Mouse (Mus musculus) heart, embryonic 11.5 days (tissue): ENCODE measurements around the gene Gm47189. TPM values are rescaled to one million over a fixed set of nuclear protein-coding genes. Genes with fewer than 3 reads are reported as not detected.
"Not testable (repeated sequence)": the region's sequence is repeated elsewhere in the genome, so short reads cannot be mapped to it uniquely, and the experiment has no call there.

ENCODE experiments used
- ATAC-seq: fragments of 200-750 bp; cut with Nextera tagmentation; replicated peaks from 2 replicates; pipeline ENCODE4 v1.8.0; 2017; ENCODE audit warnings: moderate library complexity; ENCODE audit not compliant: insufficient number of reproducible peaks, low FRiP score, low TSS enrichment
- H3K27ac ChIP-seq: fragments of 300-500 bp; sonication (generic); 2 replicates; pipeline ENCODE4 v1.5.1; 2014; ENCODE audit warnings: mild to moderate bottlenecking, low read depth, low read length
- H3K27me3 ChIP-seq: fragments of 300-500 bp; sonication (generic); 2 replicates; pipeline ENCODE4 v1.6.1; 2014; ENCODE audit warnings: mild to moderate bottlenecking, low read length, mixed read lengths; ENCODE audit not compliant: control insufficient read depth, insufficient read depth
- H3K36me3 ChIP-seq: fragments of 300-500 bp; sonication (generic); 2 replicates; pipeline ENCODE4 v1.6.1; 2014; ENCODE audit warnings: mild to moderate bottlenecking, low read length, moderate library complexity, mixed read lengths; ENCODE audit not compliant: control insufficient read depth, insufficient read depth
- H3K4me1 ChIP-seq: fragments of 300-500 bp; sonication (generic); 2 replicates; pipeline ENCODE4 v1.6.1; 2014; ENCODE audit warnings: low read length; ENCODE audit not compliant: control insufficient read depth, insufficient read depth
- H3K4me2 ChIP-seq: fragments of 300-500 bp; sonication (generic); 2 replicates; pipeline ENCODE4 v1.6.1; 2014; ENCODE audit warnings: mild to moderate bottlenecking, moderate library complexity
- H3K4me3 ChIP-seq: fragments of 300-500 bp; sonication (generic); 2 replicates; pipeline ENCODE4 v1.5.1; 2014; ENCODE audit warnings: low read depth, low read length
- H3K9ac ChIP-seq: fragments of 300-500 bp; sonication (generic); 2 replicates; pipeline ENCODE4 v1.6.1; 2014; ENCODE audit warnings: mild to moderate bottlenecking, low read depth, low read length, moderate library complexity
- H3K9me3 ChIP-seq: fragments of 300-500 bp; sonication (generic); replicated peaks from 2 replicates; pipeline ENCODE4 v1.6.1; 2016; ENCODE audit warnings: low read length; ENCODE audit not compliant: control insufficient read depth
- WGBS: fragments of 180-500 bp; shearing (Covaris S2); extraction: QIAGEN DNeasy Blood & Tissue Kit; methylation state at CpG from one replicate; pipeline ENCODE4 v1.1.7; 2014; ENCODE audit not compliant: insufficient replicate concordance; 5-methylcytosine and 5-hydroxymethylcytosine counted together
- polyA plus RNA-seq: library from polyadenylated mRNA; unstranded; fragments of >200 nt; fragmentation: Nextera tagmentation; extraction: Ambion mirVana; gene quantifications from 2 replicates; pipeline ENCODE4 v1.2.1, GENCODE M21; 2014

Gm47189 gene
- polyA plus RNA-seq: not detected in 2 replicates

DNA sequence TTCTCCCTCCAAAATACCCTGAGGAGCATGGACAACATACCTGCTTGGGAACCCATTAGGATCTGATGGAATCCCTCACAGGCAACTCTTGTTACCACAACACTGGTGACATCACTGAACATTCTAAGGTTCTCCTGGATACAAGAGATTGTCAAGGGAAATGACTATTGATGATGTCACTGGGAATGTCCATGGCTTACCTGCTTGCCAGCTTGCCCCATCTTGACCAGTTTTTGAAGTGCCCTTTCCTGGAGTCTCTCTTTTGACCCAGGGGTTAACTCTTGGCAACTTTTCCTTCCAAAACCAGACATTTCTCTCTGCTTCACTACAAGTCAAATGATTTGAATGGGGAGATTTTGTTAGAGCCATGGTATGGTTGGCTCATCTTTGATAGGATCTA lies at the start of gene Gm47189:
Gene Gm47189, minus strand, starts transcription at position 101 of the 400 bp plus-strand sequence.
- ATAC-seq, H3K4me1 ChIP-seq, H3K9ac ChIP-seq, H3K9me3 ChIP-seq, H3K4me2 ChIP-seq, H3K36me3 ChIP-seq, H3K27me3 ChIP-seq, H3K4me3 ChIP-seq, H3K27ac ChIP-seq: not testable (repeated sequence)

- H3K4me3 ChIP-seq, H3K27me3 ChIP-seq, H3K9me3 ChIP-seq, H3K36me3 ChIP-seq, H3K27ac ChIP-seq, H3K9ac ChIP-seq, ATAC-seq, H3K4me2 ChIP-seq, H3K4me1 ChIP-seq: not testable (repeated sequence)
- WGBS: 58% methylated on average over 2 of the region's 3 CpGs
Measured at GRCm38 (mm10) chr14:41755931-41756330, 16.3 kb downstream of the Gm47189 start.

DNA sequence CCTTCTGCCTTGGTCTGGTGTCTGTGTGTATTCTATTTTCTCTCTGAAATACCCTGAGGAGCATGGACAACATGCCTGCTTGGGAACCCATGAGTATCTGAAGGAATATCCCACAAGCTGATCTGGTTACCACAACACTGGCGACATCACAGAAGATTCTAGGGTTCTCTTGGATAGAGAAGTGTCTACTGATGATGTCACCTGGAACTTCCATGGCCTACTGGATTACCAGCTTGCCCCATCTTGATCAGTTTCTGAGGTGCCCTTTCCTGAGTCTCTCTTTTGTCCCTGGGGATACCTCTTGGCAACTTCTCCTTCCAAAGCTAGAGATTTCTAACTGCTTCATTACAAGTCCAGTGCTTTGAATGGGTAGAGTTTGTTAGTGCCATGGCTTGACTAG lies 21.7 kb downstream of the Gm47189 start, which contains the start of gene Gm7929:
Gene Gm7929, minus strand, starts transcription at position 101 of the 400 bp plus-strand sequence.
- H3K4me1 ChIP-seq, H3K4me2 ChIP-seq, H3K27me3 ChIP-seq, H3K4me3 ChIP-seq, H3K36me3 ChIP-seq, H3K9me3 ChIP-seq, ATAC-seq, H3K9ac ChIP-seq, H3K27ac ChIP-seq: not testable (repeated sequence)
- WGBS: 80% methylated on average over 1 of the region's 1 CpGs

DNA sequence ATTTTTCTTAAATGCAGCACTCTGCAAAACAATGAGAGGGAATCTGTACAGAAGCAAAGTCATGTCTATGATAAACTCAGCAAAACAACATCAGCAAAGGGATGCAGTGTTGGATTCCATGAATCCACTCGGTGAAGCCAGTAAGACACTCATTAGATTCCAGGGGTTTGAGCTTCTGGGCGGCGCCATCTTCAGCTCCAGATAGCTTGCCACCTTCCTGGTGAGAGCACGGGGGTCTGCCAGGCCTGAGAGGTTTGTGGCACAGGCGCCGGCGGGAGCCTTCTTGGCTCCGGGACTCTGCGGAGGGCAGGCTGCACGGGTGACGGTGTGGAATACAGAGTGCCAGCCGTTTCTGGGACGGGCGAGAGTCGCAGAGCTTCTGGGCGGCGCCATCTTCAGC lies 48.8 kb downstream of the Gm47189 start:
- not testable (repeated sequence) for H3K36me3 ChIP-seq, H3K4me2 ChIP-seq, H3K27ac ChIP-seq, H3K4me1 ChIP-seq, H3K4me3 ChIP-seq, H3K9me3 ChIP-seq, ATAC-seq, H3K9ac ChIP-seq, H3K27me3 ChIP-seq
- WGBS: 61% methylated on average over 15 of the region's 17 CpGs

- not testable (repeated sequence) for H3K27me3 ChIP-seq, H3K36me3 ChIP-seq, H3K4me1 ChIP-seq, H3K4me3 ChIP-seq, H3K27ac ChIP-seq, H3K4me2 ChIP-seq, ATAC-seq, H3K9ac ChIP-seq, H3K9me3 ChIP-seq
- WGBS: 73% methylated on average over 1 of the region's 1 CpGs
Measured at GRCm38 (mm10) chr14:41717180-41717579, 55.1 kb downstream of the Gm47189 start.

Other genes with a start within 250 kb of the Gm47189 start
- not detected in 2 replicates for gene Gm7970, start 216.9 kb downstream of the Gm47189 start, polyA plus RNA-seq
- gene 1700049E17Rik2, start 199.2 kb downstream of the Gm47189 start, polyA plus RNA-seq: not detected in 2 replicates
- not detected in 2 replicates for gene Gm3072, start 147.8 kb downstream of the Gm47189 start, polyA plus RNA-seq
- not detected in 2 replicates for gene Gm3676, start 126.0 kb downstream of the Gm47189 start, polyA plus RNA-seq
- not detected in 2 replicates for gene Gm8068, start 70.6 kb downstream of the Gm47189 start, polyA plus RNA-seq
- not detected in 2 replicates for gene Gm7929, start 21.8 kb downstream of the Gm47189 start, polyA plus RNA-seq
- not detected in 2 replicates for gene Gm7980, start 134.8 kb upstream of the Gm47189 start, polyA plus RNA-seq
- gene 1700049E17Rik1, start 152.5 kb upstream of the Gm47189 start, polyA plus RNA-seq: not detected in 2 replicates
- gene 1700024B05Rik, start 171.6 kb upstream of the Gm47189 start, polyA plus RNA-seq: not detected in 2 replicates
- gene Gm6401, start 195.5 kb upstream of the Gm47189 start, polyA plus RNA-seq: not detected in 2 replicates
- gene Gm3543, start 210.9 kb upstream of the Gm47189 start, polyA plus RNA-seq: not detected in 2 replicates